Mouse (Mus musculus): ENCODE data around the gene Eif3g. TPM values are rescaled to one million over a fixed set of nuclear protein-coding genes. Genes with fewer than 3 reads are reported as not detected.

The Eif3g gene
- polyA plus RNA-seq, 1 experiment from 2014 or later = 283 TPM

- H3K27me3 ChIP-seq = peaks cover 6% of the 10 kb centered on the region; the same call in 1 of the 2 replicates
- WGBS = 98% methylated on average over 9 of the region's 9 CpGs
- no peak overlapping the region for H3K4me3 ChIP-seq
- H3K4me1 ChIP-seq = peaks cover 15% of the 10 kb centered on the region
- no peaks in the 10 kb centered on the region for H3K9me3 ChIP-seq (replicated peaks)
- no peak overlapping the region for H3K9ac ChIP-seq
- H3K36me3 ChIP-seq = peaks cover 62% of the 10 kb centered on the region
- ATAC-seq (ENCODE audit: low FRiP score) = no peak
- no peak overlapping the region for H3K4me2 ChIP-seq (replicated peaks)
- H3K27ac ChIP-seq = no peak overlapping the region
Measured at GRCm38 (mm10) chr9:20895382-20895781, 3.0 kb downstream of the Eif3g start.

GRCm38 (mm10) chr9:20894629-20895028, 3.8 kb downstream of the Eif3g start:
- Histone ChIP-seq H3K9ac (no peak overlapping the region), H3K36me3 (peaks cover 70% of the 10 kb centered on the region), H3K4me1 (peaks cover 15% of the 10 kb centered on the region), H3K4me3 (no peak overlapping the region), H3K4me2 (replicated peaks) (no peak overlapping the region), H3K27me3 (peaks cover 6% of the 10 kb centered on the region; the same call in 1 of the 2 replicates), H3K27ac (no peak overlapping the region), H3K9me3 (replicated peaks) (no peaks in the 10 kb centered on the region)
- 91% methylated on average over 15 of the region's 15 CpGs for WGBS
- no peak for ATAC-seq (ENCODE audit: low FRiP score)

GRCm38 (mm10) chr9:20893590-20894343, 4.7 kb downstream of the Eif3g start:
- Histone ChIP-seq H3K9me3 (replicated peaks) (no peaks in the 10 kb centered on the region), H3K4me2 (replicated peaks) (no peak overlapping the region), H3K36me3 (peaks cover 72% of the 10 kb centered on the region), H3K4me3 (no peak overlapping the region), H3K27ac (no peak overlapping the region), H3K4me1 (peaks cover 18% of the 10 kb centered on the region), H3K27me3 (no peaks in the 10 kb centered on the region), H3K9ac (no peak overlapping the region)
- no peak for ATAC-seq (ENCODE audit: low FRiP score)
- 87% methylated on average over 13 of the region's 13 CpGs for WGBS

- 67% methylated on average over 5 of the region's 5 CpGs for WGBS
- peaks cover 21% of the 10 kb centered on the region for H3K4me1 ChIP-seq
Measured at GRCm38 (mm10) chr9:20893069-20893468, 5.4 kb downstream of the Eif3g start.

GRCm38 (mm10) chr9:20892104-20892653, 6.2 kb downstream of the Eif3g start:
- Histone ChIP-seq H3K9me3 (replicated peaks) (no peaks in the 10 kb centered on the region), H3K27me3 (no peaks in the 10 kb centered on the region), H3K27ac (no peak overlapping the region), H3K4me2 (replicated peaks) (no peak overlapping the region), H3K4me3 (no peak overlapping the region), H3K4me1 (peaks cover 14% of the 10 kb centered on the region), H3K36me3 (peaks cover 72% of the 10 kb centered on the region), H3K9ac (no peak overlapping the region)
- 82% methylated on average over 5 of the region's 5 CpGs for WGBS
- ATAC-seq (ENCODE audit: low FRiP score) = no peak

More at GRCm38 (mm10) chr9:20893069-20893468, 5.4 kb downstream of the Eif3g start:
- no peak for ATAC-seq (ENCODE audit: low FRiP score)
- Histone ChIP-seq H3K9ac (no peak overlapping the region), H3K4me3 (no peak overlapping the region), H3K9me3 (replicated peaks) (no peaks in the 10 kb centered on the region), H3K27ac (no peak overlapping the region; the same call in 1 of the 2 replicates), H3K4me2 (replicated peaks) (no peak overlapping the region), H3K36me3 (peaks cover 72% of the 10 kb centered on the region), H3K27me3 (no peaks in the 10 kb centered on the region)

- H3K9ac ChIP-seq = no peak overlapping the region
- H3K27ac ChIP-seq = no peak overlapping the region
- peaks cover 70% of the 10 kb centered on the region for H3K36me3 ChIP-seq
- no peak overlapping the region for H3K4me2 ChIP-seq (replicated peaks)
- H3K27me3 ChIP-seq = no peaks in the 10 kb centered on the region
- WGBS = 83% methylated on average over 26 of the region's 26 CpGs
- peaks cover 16% of the 10 kb centered on the region for H3K4me1 ChIP-seq
- no peak overlapping the region for H3K4me3 ChIP-seq
- ATAC-seq (ENCODE audit: low FRiP score) = no peak
- H3K9me3 ChIP-seq (replicated peaks) = no peaks in the 10 kb centered on the region
Measured at GRCm38 (mm10) chr9:20891339-20892103, 6.9 kb downstream of the Eif3g start.

GRCm38 (mm10) chr9:20890411-20890810, 8.0 kb downstream of the Eif3g start:
- no peak overlapping the region for H3K4me2 ChIP-seq (replicated peaks)
- H3K9me3 ChIP-seq (replicated peaks) = no peaks in the 10 kb centered on the region
- H3K36me3 ChIP-seq = peaks cover 60% of the 10 kb centered on the region
- H3K9ac ChIP-seq = no peak overlapping the region
- no peaks in the 10 kb centered on the region for H3K27me3 ChIP-seq
- no peak for ATAC-seq (ENCODE audit: low FRiP score)
- peaks cover 16% of the 10 kb centered on the region for H3K4me1 ChIP-seq
- no peak overlapping the region for H3K27ac ChIP-seq
- no peak overlapping the region for H3K4me3 ChIP-seq
- WGBS = 96% methylated on average over 5 of the region's 5 CpGs

- H3K9me3 ChIP-seq (replicated peaks) = no peaks in the 10 kb centered on the region
- WGBS = 87% methylated on average over 29 of the region's 29 CpGs
- ATAC-seq (ENCODE audit: low FRiP score) = no peak
- peaks cover 16% of the 10 kb centered on the region for H3K4me1 ChIP-seq
- 0 out of 2 replicates have a peak overlapping the region, but pooled peaks have one; percentile 0 for H3K4me3 ChIP-seq
- H3K27ac ChIP-seq = no peak overlapping the region
- H3K27me3 ChIP-seq = no peaks in the 10 kb centered on the region
- H3K36me3 ChIP-seq = peaks cover 51% of the 10 kb centered on the region
- peak overlapping the region; percentile 88 for H3K4me2 ChIP-seq (replicated peaks)
- no peak overlapping the region for H3K9ac ChIP-seq
Measured at GRCm38 (mm10) chr9:20889185-20890141, 9.0 kb downstream of the Eif3g start.

GRCm38 (mm10) chr9:20888386-20888765, 10.0 kb downstream of the Eif3g start:
- no peak; the same call in none of the 2 replicates for ATAC-seq (ENCODE audit: low FRiP score)
- H3K4me2 ChIP-seq (replicated peaks) = peak overlapping the region; percentile 88
- H3K9me3 ChIP-seq (replicated peaks) = no peaks in the 10 kb centered on the region
- peaks cover 40% of the 10 kb centered on the region for H3K36me3 ChIP-seq
- peak overlapping the region; percentile 80 for H3K9ac ChIP-seq
- under 1% methylated on average over 30 of the region's 30 CpGs for WGBS
- peak overlapping the region; percentile 86 for H3K4me3 ChIP-seq
- peaks cover 16% of the 10 kb centered on the region for H3K4me1 ChIP-seq
- H3K27me3 ChIP-seq = no peaks in the 10 kb centered on the region
- H3K27ac ChIP-seq = peak overlapping the region; percentile 92

- Histone ChIP-seq H3K4me3 (peak within 1 kb of the TSS; percentile 86), H3K27ac (peak within 1 kb of the TSS; percentile 92), H3K9ac (peak within 1 kb of the TSS; percentile 80), H3K9me3 (replicated peaks) (no peaks in the 10 kb centered on the region), H3K36me3 (peaks cover 35% of the 10 kb centered on the region), H3K27me3 (no peaks in the 10 kb centered on the region), H3K4me1 (peaks cover 16% of the 10 kb centered on the region), H3K4me2 (replicated peaks) (peak within 1 kb of the TSS; percentile 88)
- peak; percentile 96 for ATAC-seq (ENCODE audit: low FRiP score)
- under 1% methylated on average over 43 of the region's 43 CpGs for WGBS
Measured at GRCm38 (mm10) chr9:20887704-20888385, 10.6 kb downstream of the Eif3g start, which contains the start of gene Ppan. Ppan (plus strand) TSS chr9:20888175.

- WGBS = 90% methylated on average over 6 of the region's 6 CpGs
- Histone ChIP-seq H3K4me1 (peaks cover 16% of the 10 kb centered on the region), H3K36me3 (peaks cover 28% of the 10 kb centered on the region), H3K9ac (no peak overlapping the region), H3K9me3 (replicated peaks) (no peaks in the 10 kb centered on the region), H3K27ac (peak overlapping the region; percentile 23; the same call in 1 of the 2 replicates), H3K27me3 (no peaks in the 10 kb centered on the region), H3K4me2 (replicated peaks) (peak overlapping the region; percentile 88), H3K4me3 (no peak overlapping the region)
- 0 out of 2 replicates have a peak, but pooled peaks have one; percentile 14 for ATAC-seq (ENCODE audit: low FRiP score)
Measured at GRCm38 (mm10) chr9:20887191-20887590, 11.2 kb downstream of the Eif3g start.

Data from hindbrain, embryonic 12.5 days (tissue).